Mouse (Mus musculus) cerebral cortex, adult 2 months (tissue): ENCODE results near the gene Steap4.

ENCODE experiments used
- WGBS: fragments of 180-500 bp; shearing (Covaris S2); methylation state at CpG from one replicate; pipeline ENCODE4 v1.1.7; 2018; 5-methylcytosine and 5-hydroxymethylcytosine counted together

Steap4 gene

DNA sequence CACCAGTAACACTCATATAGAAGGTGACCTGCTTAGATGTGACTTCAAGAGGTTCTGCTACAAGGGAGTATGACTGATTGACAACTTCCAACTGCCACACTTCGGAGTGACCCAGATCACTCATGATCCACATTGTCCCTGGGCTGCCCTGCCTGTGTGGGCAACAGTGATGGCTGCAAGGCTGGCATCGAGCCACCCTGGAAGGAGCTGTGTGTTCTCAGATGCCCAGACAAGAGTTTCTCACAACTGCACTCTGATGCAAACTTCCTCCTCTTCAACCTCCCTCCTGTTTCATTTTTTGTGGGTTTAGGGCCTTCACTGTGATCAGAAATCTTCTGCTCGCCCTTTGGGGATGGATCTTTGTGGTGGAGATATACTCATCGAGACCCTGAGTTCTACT, 28.2 kb downstream of the Steap4 start:
- 77% methylated on average over 4 of the region's 4 CpGs for WGBS

- 94% methylated on average over 2 of the region's 2 CpGs for WGBS
Measured at GRCm38 (mm10) chr5:7991631-7992030, 31.4 kb downstream of the Steap4 start.

DNA sequence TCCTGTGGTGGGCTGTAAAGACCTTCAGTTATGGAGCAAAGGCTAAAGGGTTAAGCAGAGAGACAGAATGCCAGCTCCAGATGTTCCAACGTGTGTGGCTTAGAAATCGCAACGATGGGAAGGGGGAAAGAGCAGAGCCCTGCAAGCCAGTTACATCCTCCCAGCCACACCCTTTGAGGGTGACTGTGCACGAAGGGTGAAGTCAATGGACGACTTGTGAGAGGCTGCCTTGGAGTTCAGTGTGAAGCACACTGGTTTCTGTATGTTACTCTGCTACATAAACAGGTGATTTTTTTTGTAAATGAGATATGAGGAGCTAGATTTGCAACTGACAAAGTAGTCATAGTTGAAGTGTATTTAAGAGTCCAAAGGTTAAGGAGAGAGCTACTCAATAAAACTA, 33.5 kb downstream of the Steap4 start:
- WGBS = 68% methylated on average over 5 of the region's 5 CpGs

GRCm38 (mm10) chr5:7995288-7995897, 35.1 kb downstream of the Steap4 start:
- WGBS = 100% methylated on average over 1 of the region's 1 CpGs

- 41% methylated on average over 8 of the region's 8 CpGs for WGBS
Measured at GRCm38 (mm10) chr5:7996401-7997044, 36.3 kb downstream of the Steap4 start.

DNA sequence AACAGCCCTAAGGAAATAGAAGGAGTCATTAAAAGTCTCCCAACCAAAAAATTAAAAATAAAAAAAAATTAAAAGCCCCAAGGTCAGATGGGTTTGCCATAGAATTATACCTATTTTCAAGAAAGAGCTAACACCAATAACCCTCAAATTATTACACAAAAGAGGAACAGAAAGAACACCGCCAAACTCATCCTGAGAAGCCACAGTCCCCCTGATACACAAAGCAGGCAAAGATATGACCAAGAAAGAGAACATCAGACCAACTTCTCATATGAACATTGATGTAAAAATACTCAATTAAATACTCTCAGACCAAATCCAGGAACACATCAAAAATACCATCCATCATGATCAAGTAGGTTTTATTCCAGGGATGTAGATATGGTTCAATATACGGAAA, 36.8 kb downstream of the Steap4 start:
- 97% methylated on average over 2 of the region's 2 CpGs for WGBS

DNA sequence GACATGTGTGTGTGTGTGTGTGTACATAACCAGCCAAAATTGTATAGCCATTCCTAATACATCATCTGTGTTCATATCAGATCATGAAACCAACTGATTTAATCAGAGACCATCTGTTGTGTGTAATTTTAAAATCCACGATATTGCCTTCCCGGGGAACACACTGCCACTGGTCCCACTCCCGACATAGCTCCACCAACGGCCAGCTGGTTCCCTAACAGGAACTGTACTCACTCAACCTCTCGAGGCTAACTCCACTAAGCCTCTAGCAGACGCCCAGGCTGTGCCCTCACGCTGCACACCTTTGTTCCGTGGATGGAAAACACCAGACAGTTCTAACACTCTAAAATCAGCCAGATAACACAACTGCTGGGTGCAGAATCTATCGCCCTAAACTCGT, 40.2 kb downstream of the Steap4 start:
- WGBS = 45% methylated on average over 10 of the region's 10 CpGs

DNA sequence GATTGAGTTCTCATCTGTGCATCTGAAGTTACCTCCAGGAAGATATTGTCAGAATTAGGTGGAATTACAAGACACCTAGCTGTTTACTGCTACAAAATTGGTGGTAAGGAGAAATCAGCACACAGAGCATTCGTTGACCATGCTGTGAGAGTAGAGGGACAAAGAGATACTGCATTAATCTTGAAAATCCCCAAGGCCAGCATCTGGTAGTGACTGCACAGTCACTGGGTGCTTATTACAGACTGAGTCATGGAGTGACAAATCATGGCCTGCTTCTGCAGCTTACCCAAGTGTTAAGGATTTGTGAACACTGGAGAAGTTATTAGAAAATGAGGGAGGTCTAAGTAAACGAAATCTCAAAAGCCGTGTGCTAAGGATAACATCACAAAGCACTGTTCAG, 53.0 kb downstream of the Steap4 start:
- 86% methylated on average over 3 of the region's 3 CpGs for WGBS
